9 mouse cellular contexts compared by ENCODE assay signal in the genomic region with DNA sequence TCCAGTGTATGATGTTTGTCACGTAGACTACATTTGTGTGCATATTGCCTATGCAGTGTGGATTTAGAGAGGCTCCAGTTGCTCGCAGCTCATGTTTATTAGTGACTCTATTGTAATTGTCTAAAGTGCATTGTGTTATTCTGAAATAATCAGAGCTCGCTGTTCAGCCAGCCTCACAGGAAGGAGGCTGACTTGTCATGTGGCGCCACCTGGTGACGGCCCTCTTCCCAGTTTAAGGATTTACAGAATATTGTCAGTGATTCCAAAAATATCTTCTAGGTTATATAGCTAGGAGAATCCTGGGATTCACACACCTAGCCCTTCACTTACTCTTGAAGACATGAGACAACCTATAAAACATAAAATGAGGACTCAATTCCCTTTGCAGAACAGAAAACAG. TPM values are rescaled to one million over a fixed set of nuclear protein-coding genes. Genes with fewer than 3 reads are reported as not detected.
DNase-seq lines count a peak whose midpoint lies in the region; ATAC-seq and TF ChIP-seq lines count a peak whose summit lies in the region.
"Had no signal": no experiment of that assay in that cellular context is flagged by ENCODE, and none has a peak within 500 bp of the region (broad histone marks: within the 10 kb centered on the region; RNA-seq: fewer than 3 reads in every experiment).

No protein-coding gene starts in this region.

- H3K36me3 ChIP-seq in hindbrain, embryonic 14.5 days (replicated peaks; ENCODE audit: control insufficient read depth, insufficient read depth) = peaks cover 66% of the 10 kb centered on the region
- peaks cover 41% of the 10 kb centered on the region for H3K36me3 ChIP-seq in hindbrain, embryonic 12.5 days
- H3K36me3 ChIP-seq in forebrain, embryonic 11.5 days (ENCODE audit: control insufficient read depth, insufficient read depth, low read length) = no peaks in the 10 kb centered on the region; the same call in 1 of the 2 replicates
- H3K36me3 ChIP-seq in midbrain, embryonic 11.5 days (ENCODE audit: control insufficient read depth, insufficient read depth, low read length) = peaks cover 10% of the 10 kb centered on the region; the same call in 1 of the 2 replicates
- H3K36me3 ChIP-seq in spleen, adult 2 months (ENCODE audit: control insufficient read depth, insufficient read depth, low read length) = peaks cover 36% of the 10 kb centered on the region

- no peak overlapping the region for H3K4me2 ChIP-seq in hindbrain, embryonic 14.5 days (replicated peaks)
- H3K4me2 ChIP-seq in hindbrain, embryonic 12.5 days (replicated peaks) = no peak overlapping the region
- H3K4me2 ChIP-seq in forebrain, embryonic 11.5 days (ENCODE audit: low read depth, low read length, severe bottlenecking) = no peak overlapping the region
- H3K4me2 ChIP-seq in midbrain, embryonic 11.5 days = no peak overlapping the region
- H3K4me2 ChIP-seq: midbrain, embryonic 12.5 days had no signal

- DNase-seq in hindbrain, embryonic 14.5 days (ENCODE audit: low spot score) = peak; percentile 85
- DNase-seq in c-Kit-positive CD71-negative TER-119-negative erythroid progenitor cells, embryonic 14.5 days (ENCODE audit: low read depth) = peak; percentile 40
- DNase-seq in forebrain, embryonic 11.5 days (ENCODE audit: low spot score) = peak; percentile 83
- DNase-seq in heart, postnatal 36 days = peak; percentile 73 to 85
- peak; percentile 75 to 82 for DNase-seq in left cerebral cortex, adult 2 months (ENCODE audit: extremely low spot score in 1 of 2, low spot score in 2 of 2)
- peak; percentile 96 for DNase-seq in midbrain, embryonic 11.5 days (ENCODE audit: low spot score, missing footprints)
- peak; percentile 29 to 70 for DNase-seq in spleen, adult 2 months (ENCODE audit: low read depth in 1 of 2, low spot score in 2 of 2)

- no peaks in the 10 kb centered on the region for H3K9me3 ChIP-seq in hindbrain, embryonic 14.5 days (ENCODE audit: control insufficient read depth, low read length)
- no peaks in the 10 kb centered on the region for H3K9me3 ChIP-seq in hindbrain, embryonic 12.5 days (replicated peaks)
- H3K9me3 ChIP-seq in forebrain, embryonic 11.5 days (ENCODE audit: control insufficient read depth, low read length) = no peaks in the 10 kb centered on the region
- no peaks in the 10 kb centered on the region for H3K9me3 ChIP-seq in midbrain, embryonic 11.5 days (ENCODE audit: control insufficient read depth, low read length)
- H3K9me3 ChIP-seq: midbrain, embryonic 12.5 days had no signal

- H3K4me1 ChIP-seq in hindbrain, embryonic 14.5 days (replicated peaks; ENCODE audit: control insufficient read depth, insufficient read depth, low read length) = no peaks in the 10 kb centered on the region
- H3K4me1 ChIP-seq in hindbrain, embryonic 12.5 days = no peaks in the 10 kb centered on the region
- no peaks in the 10 kb centered on the region for H3K4me1 ChIP-seq in forebrain, embryonic 11.5 days (replicated peaks; ENCODE audit: control insufficient read depth, insufficient read depth, low read length)
- no peaks in the 10 kb centered on the region for H3K4me1 ChIP-seq in midbrain, embryonic 11.5 days (ENCODE audit: control insufficient read depth, insufficient read depth, low read length)
- no peaks in the 10 kb centered on the region for H3K4me1 ChIP-seq in spleen, adult 2 months (ENCODE audit: control insufficient read depth, insufficient read depth, insufficient read length)
- H3K4me1 ChIP-seq: midbrain, embryonic 12.5 days had no signal

- no peak overlapping the region for H3K9ac ChIP-seq in hindbrain, embryonic 14.5 days
- no peak overlapping the region for H3K9ac ChIP-seq in hindbrain, embryonic 12.5 days
- no peak overlapping the region for H3K9ac ChIP-seq in forebrain, embryonic 11.5 days (ENCODE audit: low read length)
- H3K9ac ChIP-seq in midbrain, embryonic 11.5 days (ENCODE audit: low read length) = no peak overlapping the region
- H3K9ac ChIP-seq: midbrain, embryonic 12.5 days had no signal

- no peak overlapping the region for H3K27ac ChIP-seq in hindbrain, embryonic 14.5 days
- H3K27ac ChIP-seq in hindbrain, embryonic 12.5 days = no peak overlapping the region
- no peak overlapping the region for H3K27ac ChIP-seq in forebrain, embryonic 11.5 days (ENCODE audit: low read depth, low read length)
- H3K27ac ChIP-seq in left cerebral cortex, adult 2 months = peak overlapping the region; percentile 4; the same call in 1 of the 2 replicates
- no peak overlapping the region for H3K27ac ChIP-seq in midbrain, embryonic 11.5 days (ENCODE audit: low read depth, low read length)
- no peak overlapping the region for H3K27ac ChIP-seq in spleen, adult 2 months (ENCODE audit: insufficient read depth, low read length)
- H3K27ac ChIP-seq: midbrain, embryonic 12.5 days had no signal

- peak; percentile 84 for TF ChIP-seq CTCF in left cerebral cortex, adult 2 months (IDR thresholded peaks at IDR 0.05)
- peak; percentile 84 for TF ChIP-seq CTCF in spleen, adult 2 months (IDR thresholded peaks at IDR 0.05; ENCODE audit: extremely low read depth, insufficient read depth, insufficient read length, insufficient replicate concordance)

- H3K27me3 ChIP-seq in hindbrain, embryonic 14.5 days (ENCODE audit: control insufficient read depth, insufficient read depth, low read length) = no peaks in the 10 kb centered on the region
- H3K27me3 ChIP-seq in hindbrain, embryonic 12.5 days = no peaks in the 10 kb centered on the region
- no peaks in the 10 kb centered on the region for H3K27me3 ChIP-seq in forebrain, embryonic 11.5 days (ENCODE audit: control insufficient read depth, insufficient read depth, low read length)
- H3K27me3 ChIP-seq in midbrain, embryonic 11.5 days (ENCODE audit: control insufficient read depth, insufficient read depth, low read length) = no peaks in the 10 kb centered on the region
- H3K27me3 ChIP-seq in spleen, adult 2 months (ENCODE audit: control insufficient read depth, insufficient read depth, low read length) = no peaks in the 10 kb centered on the region
- H3K27me3 ChIP-seq: midbrain, embryonic 12.5 days had no signal

- WGBS in hindbrain, embryonic 14.5 days = 33% methylated on average over 5 of the region's 5 CpGs
- 43% methylated on average over 5 of the region's 5 CpGs for WGBS in hindbrain, embryonic 12.5 days
- WGBS in forebrain, embryonic 11.5 days = 40% methylated on average over 5 of the region's 5 CpGs
- 43% methylated on average over 5 of the region's 5 CpGs for WGBS in midbrain, embryonic 11.5 days
- whole genome bisulfite sequencing in spleen, adult 2 months = 51% methylated on average over 5 of the region's 5 CpGs

- intact Hi-C loops in heart, postnatal 36 days (cut with DNase I) = loop anchor here (1.0 to 5.0 kb wide), 3 partner anchors 34 to 919 kb away; a partner anchor contains a TSS
- intact Hi-C loops in left cerebral cortex, adult 2 months (cut with DNase I) = loop anchor here (1.0 to 5.0 kb wide), 2 partner anchors 159 to 201 kb away; no protein-coding TSS in a partner anchor

- TF ChIP-seq POLR2A in spleen, adult 2 months (IDR thresholded peaks at IDR 0.05; ENCODE audit: low read depth, low read length) = no peak

- ATAC-seq in hindbrain, embryonic 14.5 days (ENCODE audit: low FRiP score) = no peak
- ATAC-seq in hindbrain, embryonic 12.5 days (ENCODE audit: low FRiP score) = no peak
- 0 out of 2 replicates have a peak, but pooled peaks have one; percentile 33 for ATAC-seq in forebrain, embryonic 11.5 days (replicated peaks; ENCODE audit: low FRiP score)
- 0 out of 2 replicates have a peak, but pooled peaks have one; percentile 33 for ATAC-seq in midbrain, embryonic 11.5 days (ENCODE audit: low FRiP score)

- H3K4me3 ChIP-seq in hindbrain, embryonic 14.5 days (replicated peaks; ENCODE audit: low read length) = no peak overlapping the region
- H3K4me3 ChIP-seq in hindbrain, embryonic 12.5 days = no peak overlapping the region
- no peak overlapping the region for H3K4me3 ChIP-seq in forebrain, embryonic 11.5 days (ENCODE audit: low read depth, low read length)
- no peak overlapping the region for H3K4me3 ChIP-seq in left cerebral cortex, adult 2 months
- no peak overlapping the region for H3K4me3 ChIP-seq in midbrain, embryonic 11.5 days (ENCODE audit: low read depth, low read length)
- H3K4me3 ChIP-seq in spleen, adult 2 months (ENCODE audit: extremely low read depth, insufficient read depth, insufficient read length) = no peak overlapping the region
- H3K4me3 ChIP-seq: midbrain, embryonic 12.5 days had no signal

RNA-seq across cellular contexts. Expression of a gene that starts 32.0 kb away (rescaled TPM):
- 7.2 and 7.4 TPM in 2 replicates for polyA plus RNA-seq in hindbrain, embryonic 14.5 days (2014; fragmentation: Nextera tagmentation; extraction: Ambion mirVana)
- 7.8 TPM in 2 replicates for polyA plus RNA-seq in hindbrain, embryonic 12.5 days (2016; fragmentation: Nextera tagmentation; extraction: Ambion mirVana)
- 5.9 and 6.9 TPM in 2 replicates for polyA plus RNA-seq in forebrain, embryonic 11.5 days (2014; fragmentation: Nextera tagmentation; extraction: Ambion mirVana)
- total RNA-seq in heart, postnatal 36 days (2021) = 1 to 10 TPM; 1.1 to 1.5 TPM
- 10 to 100 TPM; 15.8 to 17.1 TPM for total RNA-seq in left cerebral cortex, adult 2 months (2021)
- polyA plus RNA-seq in midbrain, embryonic 11.5 days (2014; fragmentation: Nextera tagmentation; extraction: Ambion mirVana) = 5.5 and 6.8 TPM in 2 replicates
- polyA plus RNA-seq in spleen, adult 2 months (2012; rRNA removed) = 0.57 and 1.2 TPM in 2 replicates

RNA-seq across cellular contexts. Expression of a gene that starts 32.1 kb away (rescaled TPM):
- polyA plus RNA-seq in hindbrain, embryonic 14.5 days (2014; fragmentation: Nextera tagmentation; extraction: Ambion mirVana) = 31.4 and 33.2 TPM in 2 replicates
- polyA plus RNA-seq in hindbrain, embryonic 12.5 days (2016; fragmentation: Nextera tagmentation; extraction: Ambion mirVana) = 46.1 and 47.8 TPM in 2 replicates
- polyA plus RNA-seq in forebrain, embryonic 11.5 days (2014; fragmentation: Nextera tagmentation; extraction: Ambion mirVana) = 36.2 and 43.7 TPM in 2 replicates
- 10 to 100 TPM; 32.5 to 34.6 TPM for total RNA-seq in heart, postnatal 36 days (2021)
- 10 to 100 TPM; 44.9 to 45.6 TPM for total RNA-seq in left cerebral cortex, adult 2 months (2021)
- polyA plus RNA-seq in midbrain, embryonic 11.5 days (2014; fragmentation: Nextera tagmentation; extraction: Ambion mirVana) = 31.8 and 37.7 TPM in 2 replicates
- polyA plus RNA-seq in spleen, adult 2 months (2012; rRNA removed) = 8.6 and 9.7 TPM in 2 replicates

Comparison
In these comparisons a context has a peak if more than half of its experiments do, and no peak if none do; other contexts are left out.
1. ATAC-seq: peak in forebrain, embryonic 11.5 days (single experiment) and midbrain, embryonic 11.5 days (single experiment); none in hindbrain, embryonic 14.5 days (single experiment) and hindbrain, embryonic 12.5 days (single experiment).
2. DNase-seq: peak in every context shown above with its lines; median percentile 96 in midbrain, embryonic 11.5 days; 85 in hindbrain, embryonic 14.5 days; 83 in forebrain, embryonic 11.5 days; 79 in heart, postnatal 36 days; 78 in left cerebral cortex, adult 2 months; 50 in spleen, adult 2 months; 40 in c-Kit-positive CD71-negative TER-119-negative erythroid progenitor cells, embryonic 14.5 days.